Mouse (Mus musculus): ENCODE measurements around the gene Mtmr14. TPM values are rescaled to one million over a fixed set of nuclear protein-coding genes. Genes with fewer than 3 reads are reported as not detected.

Mtmr14 gene
- total and polyA plus RNA-seq, 3 experiments: 63.9 to 88.0 (median 81.0) TPM

DNA sequence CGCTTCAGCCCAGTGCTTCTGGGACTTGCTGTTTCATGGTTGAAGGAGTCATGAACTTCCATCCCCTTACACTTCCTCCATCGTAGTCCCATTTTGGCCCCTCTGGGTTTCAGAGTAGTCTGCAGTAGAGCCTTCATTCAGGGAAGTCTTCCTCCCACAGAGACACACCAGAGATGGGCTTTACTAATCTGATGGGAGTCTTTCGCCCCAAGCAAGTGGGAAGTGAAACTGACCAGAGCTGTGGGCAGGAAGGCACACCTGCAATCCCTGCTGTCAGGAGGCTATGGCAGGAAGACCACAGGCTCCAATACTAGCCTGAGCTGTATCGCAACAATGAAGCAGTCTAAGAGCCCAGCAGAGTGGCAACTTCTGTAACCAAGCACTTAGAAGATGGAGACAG, 11.8 kb upstream of the Mtmr14 start:
- DNase-seq (ENCODE audit: extremely low read depth): peak; percentile 84
- peaks cover 8 to 47% of the 10 kb centered on the region in 2 experiments for H3K4me1 ChIP-seq (ENCODE audit: control insufficient read depth in 1 of 2, insufficient read depth in 2 of 2)
- peaks cover 9% of the 10 kb centered on the region for H3K9me3 ChIP-seq (replicated peaks; ENCODE audit: low read length)
- peak overlapping the region; percentile 57; the same call in 1 of the 2 replicates for H3K4me2 ChIP-seq (ENCODE audit: insufficient read depth, low read depth, poor library complexity, severe bottlenecking)
- H3K36me3 ChIP-seq (replicated peaks in 1 of 2; ENCODE audit: control insufficient read depth in 1 of 2, insufficient read depth in 1 of 2, low read length in 1 of 2): no peaks in the 10 kb centered on the region
- peak; percentile 99 for TF ChIP-seq EP300 (IDR thresholded peaks at IDR 0.05; ENCODE audit: low read length)
- no peak for TF ChIP-seq POLR2AphosphoS2 (IDR thresholded peaks at IDR 0.05; ENCODE audit: low read depth, low read length)
- TF ChIP-seq HCFC1 (IDR thresholded peaks at IDR 0.05; ENCODE audit: low read depth, low read length): peak; percentile 28; the same call in 1 of the 2 replicates
- peak; percentile 97 for TF ChIP-seq IRF4 (IDR thresholded peaks at IDR 0.05; ENCODE audit: low read depth, low read length)
- peak; percentile 95 for TF ChIP-seq RCOR1 (conservative IDR thresholded peaks at IDR 0.05; ENCODE audit: low read depth, low read length)
- TF ChIP-seq ZC3H11A (IDR thresholded peaks at IDR 0.05; ENCODE audit: low read depth, low read length): no peak
- peak; percentile 80 for TF ChIP-seq MEF2A (IDR thresholded peaks at IDR 0.05; ENCODE audit: borderline replicate concordance, low read depth, low read length)
- no peak for TF ChIP-seq ZNF384 (IDR thresholded peaks at IDR 0.05; ENCODE audit: low read depth, low read length)
- no peak for TF ChIP-seq NRF1 (IDR thresholded peaks at IDR 0.05; ENCODE audit: low read depth, low read length)
- no peak for TF ChIP-seq CTCF (conservative IDR thresholded peaks at IDR 0.05 in 1 of 2, IDR thresholded peaks at IDR 0.05 in 1 of 2; ENCODE audit: low read depth in 2 of 2, low read length in 2 of 2)
- peak; percentile 27; the same call in 1 of the 2 replicates for TF ChIP-seq SIN3A (IDR thresholded peaks at IDR 0.05; ENCODE audit: low read length)
- no peak for TF ChIP-seq GABPA (IDR thresholded peaks at IDR 0.05; ENCODE audit: insufficient replicate concordance, low read depth, low read length)
- no peak for TF ChIP-seq ZMIZ1 (IDR thresholded peaks at IDR 0.05; ENCODE audit: low read depth, low read length)
- no peak; the same call in 1 of the 2 replicates for TF ChIP-seq MAFK (IDR thresholded peaks at IDR 0.05; ENCODE audit: insufficient replicate concordance, low read length)
- TF ChIP-seq ZKSCAN1 (IDR thresholded peaks at IDR 0.05; ENCODE audit: borderline replicate concordance, low read depth, low read length): no peak
- TF ChIP-seq TCF12 (IDR thresholded peaks at IDR 0.05; ENCODE audit: low read depth, low read length): peak; percentile 96
- TF ChIP-seq RAD21 (IDR thresholded peaks at IDR 0.05; ENCODE audit: low read depth, low read length): no peak; the same call in none of the 2 replicates
- no peak for TF ChIP-seq USF2 (conservative IDR thresholded peaks at IDR 0.05; ENCODE audit: low read depth, low read length)
- 0 out of 2 replicates have a peak, but pooled peaks have one; percentile 39 for TF ChIP-seq POLR2A (IDR thresholded peaks at IDR 0.05; ENCODE audit: low read depth, low read length)
- TF ChIP-seq CHD2 (IDR thresholded peaks at IDR 0.05; ENCODE audit: low read length): peak; percentile 86
- no peak for TF ChIP-seq PAX5 (IDR thresholded peaks at IDR 0.05; ENCODE audit: low read length)
- TF ChIP-seq MXI1 (IDR thresholded peaks at IDR 0.05; ENCODE audit: low read depth, low read length): 0 out of 2 replicates have a peak, but pooled peaks have one; percentile 44
- peak; percentile 79 for TF ChIP-seq BHLHE40 (IDR thresholded peaks at IDR 0.05; ENCODE audit: low read depth, low read length)
- TF ChIP-seq NELFE (IDR thresholded peaks at IDR 0.05; ENCODE audit: low read depth, low read length): peak; percentile 33; the same call in 1 of the 2 replicates
- TF ChIP-seq E2F4 (IDR thresholded peaks at IDR 0.05; ENCODE audit: insufficient replicate concordance, low read depth, low read length): no peak
- TF ChIP-seq MAZ (IDR thresholded peaks at IDR 0.05; ENCODE audit: low read depth, low read length): 0 out of 2 replicates have a peak, but pooled peaks have one; percentile 73
- peak; percentile 68 for TF ChIP-seq ETS1 (conservative IDR thresholded peaks at IDR 0.05; ENCODE audit: low read depth, low read length)
- TF ChIP-seq CHD1 (IDR thresholded peaks at IDR 0.05; ENCODE audit: low read depth, low read length): no peak
- 0 out of 2 replicates have a peak, but pooled peaks have one; percentile 49 for TF ChIP-seq UBTF (IDR thresholded peaks at IDR 0.05; ENCODE audit: low read depth, low read length)
- TF ChIP-seq TBP (conservative IDR thresholded peaks at IDR 0.05; ENCODE audit: low read depth, low read length): no peak
- peak; percentile 40; the same call in 1 of the 2 replicates for TF ChIP-seq MYC (IDR thresholded peaks at IDR 0.05; ENCODE audit: low read depth, low read length)
- peak; percentile 34 for TF ChIP-seq SMC3 (IDR thresholded peaks at IDR 0.05; ENCODE audit: low read depth, low read length)
- peak; percentile 81; the same call in 1 of the 2 replicates for TF ChIP-seq MAX (IDR thresholded peaks at IDR 0.05; ENCODE audit: low read length)
- peak; percentile 70 for TF ChIP-seq JUND (conservative IDR thresholded peaks at IDR 0.05; ENCODE audit: low read depth, low read length)
- no peak for TF ChIP-seq USF1 (IDR thresholded peaks at IDR 0.05; ENCODE audit: low read depth, low read length)
- TF ChIP-seq JUN (IDR thresholded peaks at IDR 0.05; ENCODE audit: insufficient read depth, low read depth, low read length): peak; percentile 20; the same call in 1 of the 2 replicates
- TF ChIP-seq KAT2A (IDR thresholded peaks at IDR 0.05; ENCODE audit: insufficient replicate concordance, low read length): no peak
- TF ChIP-seq ELF1 (IDR thresholded peaks at IDR 0.05; ENCODE audit: low read depth, low read length): peak; percentile 63
- no peaks in the 10 kb centered on the region for H3K79me2 ChIP-seq (replicated peaks; ENCODE audit: control insufficient read depth, extremely low read depth, insufficient read depth, poor library complexity, severe bottlenecking)
- H3K4me3 ChIP-seq (replicated peaks in 1 of 3; ENCODE audit: low read depth in 2 of 3, low read length in 2 of 3, poor library complexity in 1 of 3): no peak overlapping the region
- in situ Hi-C loops (cut with MboI; ENCODE audit: low pct_ligation_motif_present, low pct_unique_long_range_greater_than_20kb, low sequenced_read_pairs): no loop called here
- no peak overlapping the region for H3K9ac ChIP-seq (ENCODE audit: insufficient read depth, low read depth)
- dilution Hi-C loops (cut with MboI; ENCODE audit: extremely low pct_ligation_motif_present, extremely low pct_unique_long_range_greater_than_20kb, low sequenced_read_pairs): no loop called here
- peak overlapping the region; percentile 58 for H3K27ac ChIP-seq (ENCODE audit: insufficient read depth, low read depth)
- no peaks in the 10 kb centered on the region for H3K27me3 ChIP-seq (replicated peaks)
